Mouse (Mus musculus) embryonic fibroblast, embryonic 13.5 days (primary cell): ENCODE data around the gene Anxa2.

Source experiments
- CTCF ChIP-seq: IDR thresholded peaks from 2 replicates; pipeline ENCODE4 v1.5.1; 2011; ENCODE audit warnings: mild to moderate bottlenecking, control low read depth, low read length, moderate library complexity, borderline replicate concordance; ENCODE audit not compliant: insufficient read depth
- POLR2A ChIP-seq: IDR thresholded peaks from 2 replicates; pipeline ENCODE4 v1.6.1; 2011; ENCODE audit warnings: low read depth, mild to moderate bottlenecking, control low read depth, low read length, moderate library complexity

DNA sequence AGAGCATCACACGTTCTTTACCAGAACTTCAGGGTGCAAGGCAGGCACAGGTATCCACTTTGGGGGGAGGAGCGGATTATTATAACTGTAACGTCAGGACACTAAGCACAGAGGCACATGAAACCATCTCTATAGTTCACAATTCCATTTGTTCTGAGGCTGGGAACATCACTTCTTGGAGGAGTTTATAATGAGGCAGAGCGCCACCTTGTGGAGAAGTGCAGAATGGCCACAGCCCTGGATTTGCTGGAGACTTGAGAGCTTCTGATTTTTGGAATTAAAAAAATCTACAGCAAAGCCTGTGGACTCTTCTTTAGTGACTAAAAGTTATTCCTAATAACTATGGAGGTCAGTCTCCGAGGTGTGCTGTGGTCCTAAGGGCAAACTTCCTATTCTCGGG lies 49.1 kb downstream of the Anxa2 start:
- TF ChIP-seq POLR2A, result no peak
- TF ChIP-seq CTCF, result peak; percentile 60; the same call in 1 of the 2 replicates
